Mouse (Mus musculus) heart, postnatal 36 days (tissue): Measurements from ENCODE around the gene Gm12355. TPM values are rescaled to one million over a fixed set of nuclear protein-coding genes. Genes with fewer than 3 reads are reported as not detected.
"Not testable (repeated sequence)": the region's sequence is repeated elsewhere in the genome, so short reads cannot be mapped to it uniquely, and the experiment has no call there.

Experiments
- DNase-seq, 2 experiments: peaks; one replicate each; pipeline ENCODE4 v3.0.0; 2021 to 2022
- intact Hi-C: fragments of 180-260 bp; cut with DNase I; formaldehyde crosslinking; loops from one replicate; pipeline ENCODE4 v1.15.1; 2025
- total RNA-seq, 2 experiments: library from RNA; stranded (reverse); gene quantifications; 2 replicates each; pipeline ENCODE4 v1.2.3; 2021

Gene Gm12355
- total RNA-seq, 2 experiments from 2014 or later: 5.4 to 6.4 TPM

DNA sequence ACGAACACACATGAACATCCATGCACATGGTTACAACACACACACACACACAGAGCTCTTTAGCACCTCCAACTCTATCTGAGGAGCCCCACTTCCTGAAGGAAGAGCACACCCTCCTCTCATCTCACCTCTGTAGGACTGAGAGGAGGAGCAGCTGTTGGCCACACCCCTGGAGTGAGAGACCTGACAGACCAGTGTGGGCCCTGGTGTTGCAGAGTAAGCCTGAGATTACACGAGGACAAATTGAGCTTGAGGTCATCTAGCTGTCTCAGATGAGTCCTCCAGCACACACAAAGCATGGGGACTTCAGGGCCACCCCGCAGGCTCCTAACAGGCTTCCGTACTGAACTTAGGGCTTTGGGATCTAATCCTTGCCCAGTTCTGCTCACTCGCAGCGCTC is 20.6 kb downstream of the Gm12355 start:
- intact Hi-C loops: loop anchor here (1.0 to 5.0 kb wide), 3 partner anchors 29 to 52 kb away; no protein-coding TSS in a partner anchor
- not testable (repeated sequence) for DNase-seq

- intact Hi-C loops: loop anchor here (2.0 kb wide), 1 partner anchor 35 kb away; no protein-coding TSS in a partner anchor
- no peak for DNase-seq
Observed at GRCm38 (mm10) chr11:98603953-98604352, 21.5 kb downstream of the Gm12355 start.

DNA sequence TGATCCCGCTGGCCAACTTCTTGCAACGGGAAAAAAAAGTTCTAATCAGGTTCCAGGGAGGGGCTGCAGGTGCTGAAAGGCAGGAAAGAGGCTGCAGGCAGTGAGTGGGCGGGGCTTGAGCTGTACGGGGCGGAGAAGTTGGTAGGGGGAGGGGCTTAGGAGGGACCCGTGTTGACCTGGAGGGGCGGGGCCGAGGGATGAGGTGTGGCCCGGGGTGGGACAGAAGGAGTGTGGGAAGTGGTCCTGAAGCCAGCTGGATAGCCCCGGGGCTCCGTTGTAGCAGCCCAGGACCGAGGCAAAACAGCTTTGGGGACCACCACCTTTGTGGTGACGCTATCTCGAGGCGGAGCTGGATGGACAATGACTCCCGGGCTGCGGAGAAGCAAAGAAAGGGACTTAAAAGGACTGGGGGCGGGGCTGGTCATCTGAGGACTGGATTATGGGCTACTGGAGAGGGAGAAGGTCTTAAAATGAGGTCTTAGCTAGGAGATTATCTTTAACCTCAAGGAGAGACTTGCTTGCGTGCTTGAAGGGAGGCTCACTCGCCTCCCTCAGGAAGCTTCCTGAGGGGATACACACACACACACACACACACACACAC is 23.3 kb downstream of the Gm12355 start:
- intact Hi-C loops: no loop called here
- no peak for DNase-seq

DNA sequence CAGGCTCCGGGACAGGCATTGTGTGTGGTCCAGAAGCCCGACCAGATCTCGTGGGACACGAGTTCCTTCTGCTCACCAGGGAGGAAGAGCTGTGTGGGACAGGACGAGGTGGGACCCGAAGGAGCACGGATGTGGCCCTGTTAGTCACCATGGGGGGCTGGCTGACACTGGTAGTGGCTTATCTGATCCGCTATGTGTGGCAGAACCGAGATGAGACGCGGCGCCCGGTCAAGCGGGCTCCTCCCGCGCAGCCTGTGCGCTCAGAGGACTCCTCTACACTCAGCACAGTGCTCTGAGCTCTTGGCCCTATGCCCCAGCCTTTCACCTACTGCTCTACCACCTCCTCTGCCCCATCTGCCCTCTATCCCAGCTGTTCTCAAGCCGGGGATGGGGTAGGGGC is 26.2 kb downstream of the Gm12355 start:
- intact Hi-C loops: no loop called here

GRCm38 (mm10) chr11:98598851-98599290 is 26.6 kb downstream of the Gm12355 start:
- intact Hi-C loops: no loop called here
- DNase-seq: no peak

More for the DNA sequence above, 26.2 kb downstream of the Gm12355 start:
- no peak for DNase-seq

DNA sequence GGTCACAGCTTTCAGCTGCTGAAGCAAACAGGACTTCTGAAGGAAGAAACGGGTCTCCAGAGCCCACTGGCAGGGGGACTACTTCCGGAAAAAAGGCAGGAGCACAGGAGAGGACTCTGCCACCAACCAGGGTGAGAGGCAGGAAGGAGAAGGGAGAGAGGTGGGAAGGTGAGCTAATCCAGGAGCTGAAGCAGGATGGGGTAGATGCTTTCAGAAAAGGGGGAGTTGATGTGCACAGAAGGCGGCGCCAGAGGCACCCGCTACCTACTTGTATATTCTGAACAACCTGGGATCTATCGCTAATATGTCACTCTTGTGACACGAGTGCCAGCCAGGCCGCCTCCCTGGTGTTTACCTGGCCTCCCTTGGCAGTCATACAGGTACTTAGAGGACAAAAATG is 27.5 kb downstream of the Gm12355 start, which contains the start of gene Lrrc3c:
Gene Lrrc3c, plus strand, starts transcription at position 301 of the 400 bp plus-strand sequence.
- intact Hi-C loops: loop anchor here (1.0 kb wide), 1 partner anchor 43 kb away; no protein-coding TSS in a partner anchor
- DNase-seq: no peak

- DNase-seq: peak; percentile 48 to 73
- intact Hi-C loops: loop anchor here (1.0 kb wide), 1 partner anchor 42 kb away; no protein-coding TSS in a partner anchor
Observed at GRCm38 (mm10) chr11:98597363-98597762, 28.1 kb downstream of the Gm12355 start.

DNA sequence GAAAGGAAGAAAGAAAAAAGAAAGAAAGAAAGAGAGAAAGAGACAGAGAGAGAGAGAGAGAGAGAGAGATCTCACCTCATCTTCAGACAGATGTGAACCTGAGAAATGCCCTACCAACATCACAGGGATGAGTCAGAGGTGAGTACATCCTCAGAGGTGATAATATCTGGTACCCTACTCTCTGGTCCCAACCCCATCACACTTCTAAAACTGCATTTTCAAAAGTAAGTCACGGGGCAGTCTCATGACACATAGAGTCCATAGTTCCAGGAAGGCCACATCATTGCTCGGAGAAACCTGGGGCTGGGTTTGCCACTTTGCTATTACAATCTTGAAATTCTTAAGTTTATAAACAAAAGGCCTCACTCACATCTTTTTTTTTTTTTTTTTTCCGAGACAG is 29.5 kb downstream of the Gm12355 start:
- DNase-seq: no peak
- intact Hi-C loops: no loop called here

DNA sequence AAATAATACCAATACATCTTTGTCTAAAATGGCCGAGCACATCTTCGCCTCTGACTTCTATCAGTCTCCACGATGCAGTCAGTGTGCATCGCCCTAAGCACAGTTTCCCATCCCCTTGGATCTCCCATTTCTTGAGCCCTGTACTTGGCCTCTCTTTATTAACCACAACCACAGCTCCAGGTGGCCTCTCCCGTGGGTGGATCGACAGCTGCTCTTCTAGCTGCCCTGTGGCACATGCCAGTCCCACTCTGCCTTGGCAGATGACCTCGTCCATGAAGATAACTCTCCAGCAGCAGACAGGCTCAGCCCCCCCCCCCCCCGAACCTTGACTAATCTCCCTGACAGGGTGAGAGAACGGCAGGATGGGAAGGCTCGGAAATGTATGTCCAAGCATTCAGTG is 30.0 kb downstream of the Gm12355 start:
- DNase-seq: no peak
- intact Hi-C loops: no loop called here

DNA sequence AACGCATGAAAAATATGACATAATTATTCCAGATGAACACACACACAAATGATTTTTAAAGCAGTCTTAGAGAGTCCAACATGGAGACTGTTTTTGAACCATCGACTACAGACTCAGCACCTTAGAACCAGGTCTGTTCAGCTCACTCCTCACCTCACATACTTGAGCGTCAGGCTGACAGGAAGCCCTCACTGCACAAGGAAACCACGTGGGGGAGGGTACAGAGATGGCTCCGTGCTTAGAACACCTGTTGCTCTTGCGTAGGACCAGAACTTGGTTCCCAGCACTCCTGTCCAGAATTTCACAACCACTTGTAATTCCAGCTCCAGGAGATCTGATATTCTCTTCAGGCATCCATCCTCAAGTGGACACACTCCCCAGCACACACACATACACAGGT is 30.4 kb downstream of the Gm12355 start:
- intact Hi-C loops: no loop called here
- no peak for DNase-seq

GRCm38 (mm10) chr11:98590548-98591445 is 34.7 kb downstream of the Gm12355 start:
- no peak for DNase-seq
- intact Hi-C loops: no loop called here

- intact Hi-C loops: loop anchor here (5.0 kb wide), 1 partner anchor 132 kb away; no protein-coding TSS in a partner anchor
- DNase-seq: no peak
Observed at GRCm38 (mm10) chr11:98589306-98589705, 36.2 kb downstream of the Gm12355 start.

GRCm38 (mm10) chr11:98588833-98589281 is 36.6 kb downstream of the Gm12355 start:
- intact Hi-C loops: loop anchor here (5.0 kb wide), 1 partner anchor 132 kb away; no protein-coding TSS in a partner anchor
- peak in 1 of 2 experiments; percentile 29 for DNase-seq

DNA sequence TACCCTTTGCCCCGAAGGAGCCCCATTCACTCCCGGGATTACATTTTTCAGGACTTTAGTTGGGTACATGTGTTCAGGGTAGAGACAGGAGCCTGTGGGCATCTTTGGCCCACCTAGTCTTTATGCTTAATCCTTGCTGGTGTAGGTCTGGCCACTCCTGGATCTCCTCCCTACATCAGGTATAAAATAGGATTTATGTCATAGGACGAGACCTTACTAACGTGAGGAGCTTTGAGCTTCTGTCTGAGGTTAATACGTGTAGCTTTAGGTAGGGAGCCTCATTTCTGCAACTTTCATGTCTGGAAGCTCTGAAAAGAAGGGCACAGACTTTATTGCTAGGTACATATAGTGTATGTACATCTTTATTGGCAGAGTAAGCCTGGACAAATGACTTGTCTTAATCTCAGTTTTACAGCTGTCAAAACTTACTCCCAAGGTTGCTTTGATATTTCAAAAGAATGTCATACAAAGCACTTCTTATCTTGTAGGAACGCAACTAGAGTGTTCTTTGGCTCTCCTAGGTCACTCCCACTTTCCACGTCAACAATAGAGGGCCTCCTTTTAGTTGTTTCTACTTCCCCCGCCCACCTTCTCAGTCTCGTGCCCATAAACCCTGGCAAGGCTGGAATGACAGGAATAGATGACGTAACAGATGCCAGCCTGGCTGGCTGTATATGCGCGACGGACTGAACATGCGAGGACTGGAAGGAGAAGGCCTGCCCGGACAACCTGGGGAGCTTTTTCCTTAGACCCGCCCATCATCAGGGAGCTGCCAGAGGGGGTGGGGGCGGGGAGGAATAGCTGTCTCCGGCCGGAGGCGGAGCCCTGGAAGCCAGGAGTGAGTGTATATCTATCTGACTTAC is 37.5 kb downstream of the Gm12355 start:
- DNase-seq: peak; percentile 79 to 86
- intact Hi-C loops: loop anchor here (2.0 to 5.0 kb wide), 2 partner anchors 37 to 131 kb away; partner anchors contain the start of gene Zpbp2

DNA sequence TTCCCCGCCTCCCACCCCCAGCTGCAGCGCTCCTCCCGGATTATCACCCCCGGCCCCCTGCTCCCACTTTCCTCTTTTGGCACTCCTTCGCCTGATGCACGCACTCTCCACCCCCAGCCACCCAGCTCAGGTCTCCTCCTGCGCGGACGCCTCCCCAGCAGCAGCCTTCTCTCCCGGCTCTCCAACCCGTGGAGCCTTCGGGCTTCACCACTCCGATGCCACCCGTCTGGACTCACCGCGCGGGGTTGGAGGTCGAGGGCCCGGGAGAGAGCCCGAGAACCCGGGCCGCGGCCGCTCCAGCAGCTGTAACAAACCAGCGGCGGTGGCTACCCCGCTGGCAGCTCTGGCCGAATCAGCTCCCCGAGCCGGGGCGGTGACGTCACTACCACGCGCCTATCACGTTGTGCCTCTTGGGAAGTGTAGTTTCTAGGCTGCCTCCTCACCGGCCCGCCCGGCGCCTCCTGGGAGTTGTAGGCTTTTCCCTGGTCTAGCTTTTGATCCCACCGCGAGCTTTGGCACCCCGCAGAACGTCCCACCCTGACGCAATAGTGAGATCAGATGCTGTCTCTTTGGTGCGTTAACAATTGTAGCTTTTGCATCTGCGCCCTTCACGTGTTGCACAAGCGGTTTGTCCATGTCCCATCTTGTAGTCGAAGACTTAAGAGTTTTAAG is 38.4 kb downstream of the Gm12355 start, which contains the start of gene Ormdl3:
Gene Ormdl3, minus strand, starts transcription at position 477 of the 672 bp plus-strand sequence.
- intact Hi-C loops: loop anchor here (2.0 to 5.0 kb wide), 2 partner anchors 36 to 130 kb away; partner anchors contain the start of gene Zpbp2

GRCm38 (mm10) chr11:98586087-98586891 is 39.2 kb downstream of the Gm12355 start:
- intact Hi-C loops: loop anchor here (2.0 to 5.0 kb wide), 2 partner anchors 35 to 129 kb away; partner anchors contain the start of gene Zpbp2

More for the DNA sequence above, 38.4 kb downstream of the Gm12355 start, which contains the start of gene Ormdl3:
- peak; percentile 97 for DNase-seq

GRCm38 (mm10) chr11:98584629-98585177 is 40.8 kb downstream of the Gm12355 start:
- intact Hi-C loops: loop anchor here (5.0 kb wide), 1 partner anchor 127 kb away; no protein-coding TSS in a partner anchor
- no peak for DNase-seq

More at GRCm38 (mm10) chr11:98586087-98586891, 39.2 kb downstream of the Gm12355 start:
- peak; percentile 35 to 45 for DNase-seq

GRCm38 (mm10) chr11:98584146-98584545 is 41.3 kb downstream of the Gm12355 start:
- no peak for DNase-seq
- intact Hi-C loops: no loop called here
